Mouse (Mus musculus): ENCODE results near the gene Med12l. TPM values are rescaled to one million over a fixed set of nuclear protein-coding genes. Genes with fewer than 3 reads are reported as not detected.

The Med12l gene
- total and polyA plus RNA-seq, 3 experiments, result 9.2 to 14.0 (median 9.4) TPM

DNA sequence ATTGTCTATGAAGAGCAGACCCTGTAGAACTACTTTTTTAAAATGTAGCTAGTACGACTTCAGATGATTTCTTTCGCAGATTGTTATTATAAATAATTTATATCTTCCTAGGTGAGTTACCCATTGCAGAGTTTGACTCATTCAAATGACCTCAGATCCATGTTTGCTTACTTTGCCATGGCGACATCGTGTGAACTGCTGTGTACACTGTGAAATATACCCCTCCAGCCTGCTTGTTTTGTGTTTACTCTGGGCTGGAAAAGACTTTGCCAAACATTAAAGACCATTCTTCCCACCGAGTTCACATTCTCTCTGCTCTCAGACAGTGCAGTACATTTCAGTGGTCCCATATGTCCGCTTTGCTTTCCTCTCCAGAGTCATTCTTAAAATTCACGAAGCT lies 310.5 kb downstream of the Med12l start:
- DNase-seq, result no peak

DNA sequence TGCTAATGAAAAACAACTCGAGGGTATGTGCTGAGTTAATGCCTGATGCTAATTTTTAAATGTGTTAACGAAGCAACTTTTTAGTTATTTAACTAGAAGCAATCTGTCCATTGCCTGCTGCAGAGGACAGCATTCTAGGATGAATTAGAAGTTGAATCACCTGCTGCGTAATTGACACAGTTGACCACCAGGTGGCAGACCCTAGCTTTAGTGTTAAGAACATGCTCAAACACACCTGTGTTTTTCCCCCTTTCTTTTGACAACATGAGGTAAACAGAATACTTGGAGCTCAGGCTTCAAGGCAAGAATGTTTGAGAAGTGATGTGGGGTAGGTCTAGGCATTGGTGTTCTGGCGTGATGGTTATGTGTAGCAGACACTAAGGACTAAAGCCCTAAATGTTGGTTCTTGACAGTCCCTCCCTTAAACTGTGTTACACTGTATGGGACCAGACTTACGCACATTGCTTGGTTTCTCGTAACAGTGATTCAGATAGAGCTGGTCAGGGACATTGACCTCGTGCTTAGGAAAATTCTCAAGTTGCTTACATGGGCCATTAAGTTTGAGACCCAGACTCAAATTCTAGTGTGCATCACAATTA lies 315.8 kb downstream of the Med12l start:
- DNase-seq, result peak; percentile 38

DNA sequence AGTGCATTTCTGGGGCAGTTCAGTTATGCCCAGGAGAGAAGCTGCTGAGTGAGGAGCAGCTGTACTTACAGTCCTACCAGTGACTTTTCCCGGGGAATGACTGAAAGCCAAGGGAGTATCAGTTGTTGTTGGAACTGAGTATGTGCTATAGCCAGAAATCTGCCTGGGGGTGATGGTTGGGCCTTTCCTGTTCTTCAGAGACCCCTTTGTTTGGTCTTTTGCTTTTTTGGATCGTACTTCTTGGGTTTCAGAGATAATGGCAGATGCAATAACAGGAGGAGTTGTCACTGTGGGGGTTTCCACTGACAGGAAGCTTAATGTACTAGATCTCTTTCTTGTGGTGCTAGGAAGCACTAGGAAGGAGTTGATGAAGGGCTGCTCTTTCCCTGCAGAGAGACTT lies 322.9 kb downstream of the Med12l start:
- no peak for DNase-seq

DNA sequence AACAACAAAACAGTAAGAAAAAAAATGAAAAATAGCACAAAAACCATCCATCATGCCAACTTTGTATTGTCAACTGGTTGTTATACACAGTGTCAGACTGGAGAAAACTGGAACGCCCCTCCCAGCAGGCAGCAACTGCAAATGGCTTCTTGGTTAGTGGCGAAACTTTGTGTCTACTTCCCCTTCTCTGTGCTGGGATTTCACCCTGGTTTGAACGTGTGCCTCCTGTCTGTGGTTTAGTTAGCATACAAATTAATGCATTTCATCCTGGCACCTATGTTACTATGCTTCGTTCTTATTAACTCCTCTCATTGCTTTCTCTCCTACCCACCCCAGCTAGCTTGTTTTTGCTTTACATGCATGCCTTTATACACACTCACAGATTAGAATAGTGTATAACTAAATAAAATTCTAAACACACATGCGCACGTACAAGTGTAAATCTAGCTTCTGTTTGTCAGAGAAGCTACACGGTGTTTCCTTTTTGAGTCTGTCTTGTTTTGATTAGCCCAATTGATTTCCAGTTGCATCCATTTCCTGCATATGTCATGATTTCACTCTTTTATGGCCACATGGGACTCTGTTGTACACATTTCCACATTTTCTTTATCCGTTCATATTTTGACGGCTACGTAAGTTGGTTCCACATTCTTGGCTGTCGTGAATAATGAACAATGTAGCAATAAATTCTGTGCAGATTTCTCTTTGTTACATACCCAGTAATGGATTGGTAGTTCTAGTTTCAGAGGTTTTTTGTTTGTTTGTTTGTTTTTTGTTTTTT lies 336.2 kb downstream of the Med12l start:
- no peak for DNase-seq

DNA sequence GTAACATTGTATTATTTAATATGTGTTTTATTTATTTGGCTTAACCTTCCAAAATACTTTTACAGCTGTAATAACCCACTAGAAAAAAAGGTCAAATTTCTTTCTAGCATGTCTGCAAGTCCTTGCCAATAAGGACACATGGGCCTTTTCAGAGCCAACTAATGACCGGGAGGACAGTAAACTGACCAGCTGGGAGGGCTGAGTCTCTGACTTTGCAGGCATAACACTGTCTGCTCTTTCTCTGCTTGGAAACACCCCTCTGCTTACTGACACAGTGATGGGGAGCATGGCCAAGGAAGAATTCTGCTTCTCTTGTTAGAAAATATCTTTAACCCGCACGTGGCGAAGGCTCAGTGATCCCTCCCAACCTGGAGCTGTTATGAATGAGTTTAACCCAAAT lies 337.4 kb downstream of the Med12l start:
- no peak for DNase-seq

DNA sequence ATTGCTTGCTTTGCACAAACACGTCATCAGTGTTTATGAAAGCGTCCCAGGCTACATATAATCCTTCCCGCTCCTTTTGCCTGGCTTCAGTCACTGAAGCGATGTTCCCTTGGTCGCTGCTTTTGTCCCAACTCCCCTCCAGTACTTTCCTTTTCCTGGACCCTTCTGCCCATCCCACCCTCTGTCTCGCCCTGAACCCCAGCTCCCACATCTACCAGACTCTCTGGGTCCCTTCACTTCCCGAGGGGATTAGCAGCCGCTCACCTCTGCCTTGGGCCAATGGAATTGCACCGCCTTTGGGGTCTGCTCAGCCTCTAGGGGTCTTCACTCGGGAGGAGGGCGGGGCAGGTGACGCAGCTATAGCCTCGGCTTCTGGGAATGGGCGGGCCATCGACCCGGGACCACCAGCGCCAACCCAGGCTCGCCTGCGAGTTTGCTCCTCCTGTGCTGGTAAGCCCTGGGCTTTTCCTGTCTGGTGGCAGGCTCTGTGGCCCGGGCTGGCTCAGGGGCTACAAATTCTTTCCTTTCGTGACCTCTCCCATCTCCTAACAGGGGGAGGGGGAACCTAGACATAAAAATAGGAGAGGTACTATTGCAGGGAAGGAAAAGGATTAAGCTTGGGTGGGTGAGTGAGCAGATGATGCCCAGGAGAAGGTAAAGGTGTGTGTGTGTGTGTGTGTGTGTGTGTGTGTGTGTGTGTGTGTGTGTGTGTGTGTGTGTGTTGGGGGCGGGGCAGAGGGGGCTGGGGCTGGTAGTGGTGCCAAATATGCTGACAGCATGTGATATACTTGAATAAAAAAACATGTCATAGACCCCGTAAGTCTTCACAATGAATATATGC lies 338.7 kb downstream of the Med12l start, which contains the start of gene Igsf10:
Gene Igsf10, minus strand, starts transcription at position 330 of the 841 bp plus-strand sequence.
- DNase-seq, result peak; percentile 27

DNA sequence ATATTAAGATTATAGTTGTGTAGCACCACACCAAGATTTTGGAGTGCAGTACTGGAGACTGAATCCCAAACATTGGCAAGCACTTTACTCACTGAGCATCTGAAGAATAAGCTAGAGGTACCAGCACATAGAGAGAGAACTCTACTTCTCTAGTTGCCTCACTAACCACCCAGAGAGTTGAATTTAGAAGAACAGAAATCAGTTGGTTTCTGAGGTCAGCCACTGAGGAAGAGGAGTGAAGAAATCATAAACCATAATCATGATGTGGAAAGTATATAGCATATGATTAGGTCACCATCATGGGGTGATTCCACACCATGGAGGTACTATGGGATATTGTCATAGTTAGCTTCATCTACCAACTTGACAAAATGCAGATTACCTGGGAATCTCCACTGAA lies 346.1 kb downstream of the Med12l start:
- no peak for DNase-seq

DNA sequence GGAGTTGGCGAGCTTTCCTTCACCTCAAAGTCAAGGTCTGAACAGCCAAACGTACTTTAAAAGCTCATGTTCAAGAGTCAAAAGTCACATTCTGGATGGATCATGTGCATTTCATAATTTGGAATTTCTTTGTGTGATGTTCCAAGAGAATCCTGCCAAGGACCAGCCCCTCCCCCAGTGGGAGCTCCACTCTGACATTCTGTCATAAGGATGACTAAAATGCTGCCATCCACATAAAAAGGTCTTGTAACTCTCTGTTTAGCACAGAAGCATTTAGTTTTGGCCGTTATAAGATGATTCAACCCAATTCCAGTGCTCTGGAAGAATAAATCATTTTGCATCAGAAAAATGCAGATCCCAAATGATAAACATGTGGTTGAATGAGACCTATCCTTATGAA lies 348.5 kb downstream of the Med12l start:
- DNase-seq, result peak; percentile 49

DNA sequence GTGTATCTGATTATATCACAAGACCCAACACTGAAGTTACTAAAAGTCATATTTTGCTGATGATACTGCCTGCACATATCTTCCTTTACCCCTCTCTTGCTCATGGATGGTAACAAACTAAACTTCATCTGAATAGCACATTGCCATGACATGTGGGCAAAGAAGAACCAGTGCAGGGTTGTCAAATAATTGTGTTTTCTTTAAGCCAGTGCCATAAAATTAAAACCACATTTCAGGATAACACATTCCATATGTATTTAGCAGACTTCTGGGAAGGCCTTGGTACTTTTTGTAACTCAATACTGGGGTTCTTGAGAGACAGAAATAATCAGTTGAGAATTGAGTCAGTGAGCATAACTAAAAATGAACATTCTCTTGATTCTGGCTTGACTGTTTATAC lies 354.5 kb downstream of the Med12l start:
- no peak for DNase-seq

DNA sequence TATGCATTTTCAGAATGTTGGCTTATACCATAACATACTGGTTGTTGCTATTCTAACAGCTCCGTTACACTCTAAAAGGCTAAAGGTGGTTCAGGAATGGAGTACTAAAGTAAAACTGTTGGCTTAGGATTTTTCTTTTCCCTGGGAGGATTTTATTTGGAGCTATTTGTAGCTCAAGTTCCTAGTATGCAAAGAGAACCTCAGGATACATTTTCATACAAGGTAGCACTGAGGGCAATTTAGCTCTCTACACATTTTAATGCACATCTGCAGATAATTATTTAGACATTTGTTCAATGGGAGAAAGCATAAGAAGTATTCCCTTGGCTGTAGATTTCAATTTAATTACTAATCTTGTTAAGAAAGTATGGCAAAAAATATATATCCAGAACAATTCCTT lies 356.3 kb downstream of the Med12l start:
- no peak for DNase-seq

Other genes with a start within 250 kb of the Med12l start
- not detected for gene Mindy4b-ps, start 183.5 kb upstream of the Med12l start, total RNA-seq (2021)
- not detected in 2 replicates for gene Mindy4b-ps, start 183.5 kb upstream of the Med12l start, polyA plus RNA-seq (2012; rRNA removed)
- not detected for gene Clrn1, start 120.5 kb upstream of the Med12l start, total RNA-seq (2021)
- gene Clrn1, start 120.5 kb upstream of the Med12l start, polyA plus RNA-seq (2012; rRNA removed), result not detected in 2 replicates
- not detected for gene Gpr171, start 96.0 kb downstream of the Med12l start, total RNA-seq (2021)
- 0.07 TPM in 1 of 2 replicates, not detected in the other for gene Gpr171, start 96.0 kb downstream of the Med12l start, polyA plus RNA-seq (2012; rRNA removed)
- 10 to 100 TPM; 13.7 to 26.7 TPM for gene P2ry14, start 147.8 kb downstream of the Med12l start, total RNA-seq (2021)
- gene P2ry14, start 147.8 kb downstream of the Med12l start, polyA plus RNA-seq (2012; rRNA removed), result 2.5 and 3.6 TPM in 2 replicates
- not detected for gene Gpr87, start 189.3 kb downstream of the Med12l start, total RNA-seq (2021)
- gene Gpr87, start 189.3 kb downstream of the Med12l start, polyA plus RNA-seq (2012; rRNA removed), result not detected in 2 replicates
- 1 to 10 TPM in 1 of 2 experiments, under 1 TPM in 1; 0.98 to 1.7 TPM for gene P2ry13, start 205.1 kb downstream of the Med12l start, total RNA-seq (2021)
- 0.33 and 0.41 TPM in 2 replicates for gene P2ry13, start 205.1 kb downstream of the Med12l start, polyA plus RNA-seq (2012; rRNA removed)

All from adrenal gland, adult 2 months (tissue).